Mouse (Mus musculus) CH12.LX (cell line): ENCODE data around the gene Evx2. TPM values are rescaled to one million over a fixed set of nuclear protein-coding genes. Genes with fewer than 3 reads are reported as not detected.

ENCODE experiments used
- DNase-seq: peaks from one replicate; pipeline ENCODE4 v3.0.0-alpha.2; 2013; ENCODE audit errors: extremely low read depth
- H3K27ac ChIP-seq: 2 replicates; pipeline ENCODE4 v1.5.1; 2012; ENCODE audit warnings: low read depth, mild to moderate bottlenecking, control low read depth, moderate library complexity; ENCODE audit not compliant: insufficient read depth
- H3K27me3 ChIP-seq: replicated peaks from 2 replicates; pipeline ENCODE3; 2012; ENCODE audit warnings: inconsistent platforms
- H3K36me3 ChIP-seq, 2 experiments: replicated peaks in 1 of 2; 2 replicates each; pipeline versions ENCODE3 to v1.6.1; 2012; ENCODE audit warnings: inconsistent platforms in 1 of 2, low read length in 1 of 2, mild to moderate bottlenecking in 1 of 2, mixed read lengths in 1 of 2, moderate library complexity in 1 of 2; ENCODE audit not compliant: control insufficient read depth in 1 of 2, insufficient read depth in 1 of 2
- H3K4me1 ChIP-seq, 2 experiments: 2 replicates each; pipeline ENCODE4 v1.6.1; 2012; ENCODE audit warnings: inconsistent platforms in 1 of 2, moderate library complexity in 1 of 2; ENCODE audit not compliant: insufficient read depth in 2 of 2, control insufficient read depth in 1 of 2
- H3K4me2 ChIP-seq: 2 replicates; pipeline ENCODE4 v1.6.1; 2012; ENCODE audit warnings: low read depth, mild to moderate bottlenecking, control low read depth; ENCODE audit not compliant: poor library complexity, insufficient read depth, severe bottlenecking
- H3K4me3 ChIP-seq, 3 experiments: fragments of 150-350 bp in 1 of 3; sonication (generic) in 1 of 3; replicated peaks in 1 of 3; 2 replicates each; pipeline versions ENCODE3 to v1.5.1; 2011 to 2012; ENCODE audit warnings: low read depth in 2 of 3, low read length in 2 of 3, mild to moderate bottlenecking in 2 of 3, moderate library complexity in 2 of 3, control low read depth in 1 of 3, improper control_type of control experiment in 1 of 3, inconsistent platforms in 1 of 3, mixed read lengths in 1 of 3; ENCODE audit not compliant: poor library complexity in 1 of 3
- H3K79me2 ChIP-seq: replicated peaks from 2 replicates; pipeline ENCODE4 v1.6.1; 2012; ENCODE audit warnings: mild to moderate bottlenecking, moderate library complexity; ENCODE audit not compliant: control insufficient read depth, poor library complexity, insufficient read depth, severe bottlenecking; ENCODE audit errors: extremely low read depth
- H3K9ac ChIP-seq: 2 replicates; pipeline ENCODE4 v1.6.1; 2012; ENCODE audit warnings: low read depth, mild to moderate bottlenecking, control low read depth, moderate library complexity; ENCODE audit not compliant: insufficient read depth
- H3K9me3 ChIP-seq: replicated peaks from 2 replicates; pipeline ENCODE3; 2012; ENCODE audit warnings: low read length, inconsistent platforms, mixed read lengths
- CHD1 ChIP-seq: IDR thresholded peaks from 2 replicates; pipeline ENCODE4 v1.6.1; 2012; ENCODE audit warnings: low read depth, low read length, improper control_type of control experiment, inconsistent platforms
- CTCF ChIP-seq, 2 experiments: IDR thresholded peaks in 1 of 2; conservative IDR thresholded peaks in 1 of 2; 2 replicates each; pipeline ENCODE4 v1.5.1; 2011 to 2012; ENCODE audit warnings: low read depth in 2 of 2, low read length in 2 of 2, improper control_type of control experiment in 1 of 2, inconsistent platforms in 1 of 2, mild to moderate bottlenecking in 1 of 2, moderate library complexity in 1 of 2
- ELF1 ChIP-seq: IDR thresholded peaks from 2 replicates; pipeline ENCODE4 v1.6.1; 2014; ENCODE audit warnings: low read depth, mild to moderate bottlenecking, inconsistent platforms, low read length, improper control_type of control experiment
- EP300 ChIP-seq: IDR thresholded peaks from 2 replicates; pipeline ENCODE4 v1.6.1; 2011; ENCODE audit warnings: low read length, improper control_type of control experiment
- GABPA ChIP-seq: IDR thresholded peaks from 2 replicates; pipeline ENCODE4 v1.6.1; 2012; ENCODE audit warnings: low read depth, low read length, improper control_type of control experiment, inconsistent platforms; ENCODE audit not compliant: insufficient replicate concordance
- IRF4 ChIP-seq: IDR thresholded peaks from 2 replicates; pipeline ENCODE4 v1.6.1; 2014; ENCODE audit warnings: low read depth, mild to moderate bottlenecking, inconsistent platforms, low read length, improper control_type of control experiment
- JUN ChIP-seq: IDR thresholded peaks from 2 replicates; pipeline ENCODE4 v1.6.1; 2011; ENCODE audit warnings: low read depth, mild to moderate bottlenecking, low read length, improper control_type of control experiment, moderate library complexity; ENCODE audit not compliant: insufficient read depth
- MAFK ChIP-seq: IDR thresholded peaks from 2 replicates; pipeline ENCODE4 v1.6.1; 2011; ENCODE audit warnings: low read length, improper control_type of control experiment; ENCODE audit not compliant: insufficient replicate concordance
- MYC ChIP-seq: IDR thresholded peaks from 2 replicates; pipeline ENCODE4 v1.6.1; 2011; ENCODE audit warnings: low read depth, mild to moderate bottlenecking, improper control_type of control experiment, low read length
- NELFE ChIP-seq: IDR thresholded peaks from 2 replicates; pipeline ENCODE4 v1.6.1; 2011; ENCODE audit warnings: low read depth, low read length, improper control_type of control experiment
- NRF1 ChIP-seq: IDR thresholded peaks from 2 replicates; pipeline ENCODE4 v1.6.1; 2014; ENCODE audit warnings: low read depth, mild to moderate bottlenecking, inconsistent platforms, low read length, improper control_type of control experiment, moderate library complexity
- POLR2AphosphoS2 ChIP-seq: IDR thresholded peaks from 2 replicates; pipeline ENCODE4 v1.6.1; 2011; ENCODE audit warnings: low read depth, low read length, improper control_type of control experiment
- RAD21 ChIP-seq: IDR thresholded peaks from 2 replicates; pipeline ENCODE4 v1.6.1; 2011; ENCODE audit warnings: low read depth, mild to moderate bottlenecking, low read length, improper control_type of control experiment, moderate library complexity
- RCOR1 ChIP-seq: conservative IDR thresholded peaks from 2 replicates; pipeline ENCODE4 v1.6.1; 2012; ENCODE audit warnings: low read depth, mild to moderate bottlenecking, inconsistent platforms, low read length, improper control_type of control experiment
- SMC3 ChIP-seq: IDR thresholded peaks from 2 replicates; pipeline ENCODE4 v1.6.1; 2011; ENCODE audit warnings: low read depth, low read length, improper control_type of control experiment
- TBP ChIP-seq: conservative IDR thresholded peaks from 2 replicates; pipeline ENCODE4 v1.6.1; 2011; ENCODE audit warnings: low read depth, low read length, improper control_type of control experiment
- UBTF ChIP-seq: IDR thresholded peaks from 2 replicates; pipeline ENCODE4 v1.6.1; 2012; ENCODE audit warnings: low read depth, mild to moderate bottlenecking, inconsistent platforms, low read length, improper control_type of control experiment, moderate library complexity
- USF1 ChIP-seq: IDR thresholded peaks from 2 replicates; pipeline ENCODE4 v1.6.1; 2014; ENCODE audit warnings: low read depth, mild to moderate bottlenecking, inconsistent platforms, low read length, improper control_type of control experiment
- USF2 ChIP-seq: conservative IDR thresholded peaks from 2 replicates; pipeline ENCODE4 v1.6.1; 2011; ENCODE audit warnings: low read depth, low read length, improper control_type of control experiment
- ZC3H11A ChIP-seq: IDR thresholded peaks from 2 replicates; pipeline ENCODE4 v1.6.1; 2012; ENCODE audit warnings: low read depth, mild to moderate bottlenecking, inconsistent platforms, low read length, improper control_type of control experiment
- ZKSCAN1 ChIP-seq: IDR thresholded peaks from 2 replicates; pipeline ENCODE4 v1.6.1; 2012; ENCODE audit warnings: low read depth, inconsistent platforms, low read length, improper control_type of control experiment, borderline replicate concordance
- ZMIZ1 ChIP-seq: IDR thresholded peaks from 2 replicates; pipeline ENCODE4 v1.6.1; 2012; ENCODE audit warnings: low read depth, mild to moderate bottlenecking, inconsistent platforms, low read length, improper control_type of control experiment
- ZNF384 ChIP-seq: IDR thresholded peaks from 2 replicates; pipeline ENCODE4 v1.6.1; 2012; ENCODE audit warnings: low read depth, low read length, improper control_type of control experiment, inconsistent platforms
- dilution Hi-C: fragments of 300-500 bp; cut with MboI; formaldehyde crosslinking; loops from 2 replicates; pipeline ENCODE4 v1.14.3; 2020; ENCODE audit warnings: low sequenced_read_pairs; ENCODE audit not compliant: extremely low pct_unique_long_range_greater_than_20kb, extremely low pct_ligation_motif_present
- in situ Hi-C: fragments of 300-500 bp; cut with MboI; formaldehyde crosslinking; loops from 3 replicates; pipeline ENCODE4 v1.14.3; 2019; ENCODE audit warnings: low sequenced_read_pairs, low pct_ligation_motif_present, low pct_unique_long_range_greater_than_20kb, mixed read lengths
- polyA plus RNA-seq: library from polyadenylated mRNA; unstranded; fragments of >175 nt; gene quantifications from 2 replicates; pipeline ENCODE4 v1.2.1, GENCODE M21; 2012; ENCODE audit warnings: low read depth; ENCODE audit not compliant: insufficient read length
- total RNA-seq, 2 experiments: library from RNA; depleted of rRNA; stranded (reverse); fragments of 300-350 nt in 1 of 2; fragments of >200 nt in 1 of 2; gene quantifications; 2 replicates each; pipeline ENCODE4 v1.2.3; 2012 to 2014

Gene Evx2
- total and polyA plus RNA-seq, 3 experiments, result not detected

- Histone ChIP-seq H3K4me2 (no peak overlapping the region), H3K4me3 (no peak overlapping the region)
- TF ChIP-seq UBTF, result no peak
- TF ChIP-seq ZMIZ1, result no peak
- TF ChIP-seq RAD21, result no peak
- TF ChIP-seq ZKSCAN1, result no peak
- no peak for TF ChIP-seq TBP
- no peak for TF ChIP-seq NELFE
- TF ChIP-seq ELF1, result no peak
- no peak for TF ChIP-seq ZC3H11A
- no peak for TF ChIP-seq NRF1
- TF ChIP-seq POLR2AphosphoS2, result no peak
- no peak for TF ChIP-seq RCOR1
- TF ChIP-seq EP300, result no peak
- TF ChIP-seq GABPA, result no peak
- TF ChIP-seq CTCF (conservative IDR thresholded peaks at IDR 0.05 in 1 of 2, IDR thresholded peaks at IDR 0.05 in 1 of 2; ENCODE audit: low read depth in 2 of 2, low read length in 2 of 2), result no peak
- TF ChIP-seq, all 38 proteins: peak for 0
- Histone ChIP-seq H3K4me1 (no peaks in the 10 kb centered on the region), H3K36me3 (no peaks in the 10 kb centered on the region), H3K27me3 (no peaks in the 10 kb centered on the region), H3K9me3 (peaks cover 28% of the 10 kb centered on the region), H3K9ac (no peak overlapping the region), H3K79me2 (no peaks in the 10 kb centered on the region), H3K27ac (no peak overlapping the region)
- in situ Hi-C loops (loop anchor here (25.0 kb wide), 1 partner anchor 1067 kb away; the partner anchor contains the start of gene Chrna1), dilution Hi-C loops (no loop called here)
- no peak for DNase-seq
These were observed 5.4 kb downstream of the Evx2 start for GRCm38 (mm10) chr2:74653781-74654535.

DNA sequence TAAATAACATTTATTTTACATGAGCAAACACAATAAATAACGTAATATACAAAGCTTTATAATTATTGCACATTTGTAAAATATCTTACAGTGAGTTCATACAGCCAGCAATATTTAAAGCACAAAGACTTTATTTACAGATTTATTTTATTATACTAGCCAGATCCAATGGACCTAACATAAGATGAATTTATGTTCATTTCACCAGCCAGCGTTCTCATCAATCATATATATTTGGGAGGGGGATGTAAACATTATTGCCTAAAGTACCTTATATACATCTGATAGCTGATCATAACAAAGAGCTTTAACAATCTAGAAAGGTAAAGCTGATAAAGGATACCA lies 6.4 kb downstream of the Evx2 start:
- H3K9me3 ChIP-seq, result peaks cover 21% of the 10 kb centered on the region
- no peak overlapping the region for H3K4me2 ChIP-seq
- H3K4me3 ChIP-seq, result no peak overlapping the region
- H3K27me3 ChIP-seq, result no peaks in the 10 kb centered on the region
- no peak for DNase-seq
- H3K79me2 ChIP-seq, result no peaks in the 10 kb centered on the region
- no peak overlapping the region for H3K9ac ChIP-seq
- in situ Hi-C loops, result loop anchor here (25.0 kb wide), 1 partner anchor 1066 kb away; the partner anchor contains the start of gene Chrna1
- TF ChIP-seq ZNF384, result no peak
- TF ChIP-seq SMC3, result no peak
- TF ChIP-seq MYC, result no peak
- TF ChIP-seq NELFE, result no peak
- no peak for TF ChIP-seq NRF1
- TF ChIP-seq USF2, result no peak
- TF ChIP-seq UBTF, result no peak
- no peak for TF ChIP-seq CTCF (conservative IDR thresholded peaks at IDR 0.05 in 1 of 2, IDR thresholded peaks at IDR 0.05 in 1 of 2; ENCODE audit: low read depth in 2 of 2, low read length in 2 of 2)
- no peak for TF ChIP-seq MAFK
- no peak for TF ChIP-seq JUN
- no peak for TF ChIP-seq ZKSCAN1
- TF ChIP-seq POLR2AphosphoS2, result no peak
- TF ChIP-seq GABPA, result no peak
- TF ChIP-seq CHD1, result no peak
- no peak for TF ChIP-seq ZC3H11A
- TF ChIP-seq ZMIZ1, result no peak
- TF ChIP-seq EP300, result no peak
- no peak for TF ChIP-seq IRF4
- no peak for TF ChIP-seq RAD21
- no peak for TF ChIP-seq USF1
- dilution Hi-C loops, result no loop called here
- H3K27ac ChIP-seq, result no peak overlapping the region
- H3K4me1 ChIP-seq, result no peaks in the 10 kb centered on the region
- H3K36me3 ChIP-seq, result no peaks in the 10 kb centered on the region
